Mouse (Mus musculus): ENCODE results near the gene Spdef. TPM values are rescaled to one million over a fixed set of nuclear protein-coding genes. Genes with fewer than 3 reads are reported as not detected.

The Spdef gene
- polyA plus RNA-seq, 2 experiments, result not detected

DNA sequence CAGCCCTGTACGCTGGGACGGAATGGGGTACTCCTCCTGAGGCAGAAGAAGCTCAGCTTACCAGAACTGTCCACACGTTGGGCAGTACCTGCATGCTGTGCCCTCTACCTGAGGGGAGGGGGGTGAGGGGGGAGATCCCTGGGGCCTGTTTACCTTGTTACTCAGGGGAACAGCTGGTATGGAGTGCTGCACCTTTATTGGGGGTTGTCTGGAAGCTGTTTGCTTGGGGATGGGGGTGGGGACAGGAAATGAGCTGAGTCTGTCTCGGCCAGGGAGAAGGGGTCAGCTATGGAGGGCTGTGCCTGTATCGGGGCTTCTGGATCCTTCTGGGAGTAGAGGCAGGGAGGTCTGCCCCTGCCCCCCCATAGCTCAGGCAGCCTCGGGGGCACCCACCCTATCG is 2.2 kb downstream of the Spdef start:
- TF ChIP-seq CTCF (IDR thresholded peaks at IDR 0.05; ENCODE audit: low read depth), result no peak
- TF ChIP-seq EP300 (IDR thresholded peaks at IDR 0.05; ENCODE audit: low read depth), result no peak
- no peak overlapping the region for H3K9ac ChIP-seq (replicated peaks)
- no peaks in the 10 kb centered on the region for H3K4me1 ChIP-seq (replicated peaks; ENCODE audit: control insufficient read depth in 2 of 2, insufficient read depth in 2 of 2, low read length in 1 of 2)
- ATAC-seq (ENCODE audit: insufficient read depth) (no peak), DNase-seq (ENCODE audit: low read depth in 3 of 3, low spot score in 3 of 3) (no peak)
- H3K4me2 ChIP-seq (ENCODE audit: low read depth), result no peak overlapping the region
- no peak overlapping the region for H3K27ac ChIP-seq
- no peak overlapping the region for H3K4me3 ChIP-seq (ENCODE audit: insufficient read depth in 1 of 2, low read depth in 2 of 2, low read length in 2 of 2)
- no peaks in the 10 kb centered on the region for H3K9me3 ChIP-seq (ENCODE audit: control insufficient read depth, low read length)
- H3K27me3 ChIP-seq (ENCODE audit: control insufficient read depth, insufficient read depth, low read length), result no peaks in the 10 kb centered on the region; the same call in 1 of the 2 replicates
- H3K36me3 ChIP-seq (replicated peaks; ENCODE audit: control insufficient read depth, insufficient read depth, low read depth), result no peaks in the 10 kb centered on the region
- 36% methylated on average over 7 of the region's 7 CpGs for WGBS (ENCODE audit: insufficient replicate concordance)

DNA sequence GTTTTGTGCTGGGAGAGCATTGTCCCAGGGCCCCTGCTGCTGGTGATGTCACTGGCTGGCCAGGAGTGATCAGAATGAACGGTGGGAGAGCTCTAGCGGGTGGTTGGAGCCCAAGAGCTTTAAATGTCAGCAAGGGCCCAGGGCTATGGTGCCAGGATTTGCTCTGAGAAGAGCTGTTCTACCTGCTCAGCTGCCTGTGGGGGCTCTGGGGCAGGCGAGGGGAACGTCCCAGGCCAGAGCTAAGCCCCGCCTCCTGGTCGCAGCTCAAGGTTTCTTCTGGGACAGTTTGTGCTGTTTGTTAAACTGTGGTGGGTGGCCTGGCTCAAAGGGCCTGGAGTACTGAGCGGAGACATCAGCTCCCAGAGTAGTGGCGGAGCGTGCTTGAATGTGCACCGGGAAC is 3.3 kb downstream of the Spdef start:
- Histone ChIP-seq H3K4me2 (ENCODE audit: low read depth) (no peak overlapping the region), H3K27me3 (ENCODE audit: control insufficient read depth, insufficient read depth, low read length) (no peaks in the 10 kb centered on the region; the same call in 1 of the 2 replicates)

DNA sequence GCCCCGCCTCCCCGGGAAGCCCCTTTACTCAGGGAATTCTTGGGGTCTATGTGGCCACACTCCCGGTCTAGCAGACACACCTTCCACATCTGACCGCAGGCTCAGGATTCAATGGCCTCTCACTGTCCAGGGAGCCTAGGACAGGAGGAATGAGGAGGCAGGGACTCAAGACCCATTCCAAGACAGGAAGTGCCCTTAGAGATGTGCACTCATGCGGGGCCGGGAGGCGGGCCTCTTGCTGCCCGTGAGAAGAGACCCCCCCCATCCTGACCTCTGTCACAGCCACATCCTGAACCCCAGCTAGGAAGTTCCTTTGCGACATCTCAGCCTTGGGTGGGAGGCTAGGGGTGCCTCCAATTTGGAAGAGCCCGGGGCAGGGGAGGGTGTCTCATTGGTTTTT is 3.7 kb downstream of the Spdef start:
- Histone ChIP-seq H3K9ac (replicated peaks) (no peak overlapping the region), H3K36me3 (replicated peaks; ENCODE audit: control insufficient read depth, insufficient read depth, low read depth) (no peaks in the 10 kb centered on the region), H3K4me1 (replicated peaks; ENCODE audit: control insufficient read depth in 2 of 2, insufficient read depth in 2 of 2, low read length in 1 of 2) (no peaks in the 10 kb centered on the region), H3K4me3 (ENCODE audit: insufficient read depth in 1 of 2, low read depth in 2 of 2, low read length in 2 of 2) (no peak overlapping the region), H3K27ac (no peak overlapping the region), H3K27me3 (ENCODE audit: control insufficient read depth, insufficient read depth, low read length) (no peaks in the 10 kb centered on the region; the same call in 1 of the 2 replicates), H3K9me3 (ENCODE audit: control insufficient read depth, low read length) (no peaks in the 10 kb centered on the region), H3K4me2 (ENCODE audit: low read depth) (no peak overlapping the region)
- WGBS (ENCODE audit: insufficient replicate concordance), result 19% methylated on average over 10 of the region's 10 CpGs
- DNase-seq (ENCODE audit: low read depth in 3 of 3, low spot score in 3 of 3) (no peak), ATAC-seq (ENCODE audit: insufficient read depth) (no peak)
- TF ChIP-seq EP300 (IDR thresholded peaks at IDR 0.05; ENCODE audit: low read depth), result no peak
- TF ChIP-seq CTCF (IDR thresholded peaks at IDR 0.05; ENCODE audit: low read depth), result no peak

More for the DNA sequence above, 3.3 kb downstream of the Spdef start:
- H3K4me3 ChIP-seq (ENCODE audit: insufficient read depth in 1 of 2, low read depth in 2 of 2, low read length in 2 of 2), result no peak overlapping the region
- no peaks in the 10 kb centered on the region for H3K4me1 ChIP-seq (replicated peaks; ENCODE audit: control insufficient read depth in 2 of 2, insufficient read depth in 2 of 2, low read length in 1 of 2)
- WGBS (ENCODE audit: insufficient replicate concordance), result 19% methylated on average over 10 of the region's 10 CpGs
- DNase-seq (ENCODE audit: low read depth in 3 of 3, low spot score in 3 of 3), result no peak
- no peak for ATAC-seq (ENCODE audit: insufficient read depth)
- H3K9ac ChIP-seq (replicated peaks), result no peak overlapping the region
- H3K9me3 ChIP-seq (ENCODE audit: control insufficient read depth, low read length), result no peaks in the 10 kb centered on the region
- H3K36me3 ChIP-seq (replicated peaks; ENCODE audit: control insufficient read depth, insufficient read depth, low read depth), result no peaks in the 10 kb centered on the region
- TF ChIP-seq EP300 (IDR thresholded peaks at IDR 0.05; ENCODE audit: low read depth) (no peak), CTCF (IDR thresholded peaks at IDR 0.05; ENCODE audit: low read depth) (no peak)
- no peak overlapping the region for H3K27ac ChIP-seq

DNA sequence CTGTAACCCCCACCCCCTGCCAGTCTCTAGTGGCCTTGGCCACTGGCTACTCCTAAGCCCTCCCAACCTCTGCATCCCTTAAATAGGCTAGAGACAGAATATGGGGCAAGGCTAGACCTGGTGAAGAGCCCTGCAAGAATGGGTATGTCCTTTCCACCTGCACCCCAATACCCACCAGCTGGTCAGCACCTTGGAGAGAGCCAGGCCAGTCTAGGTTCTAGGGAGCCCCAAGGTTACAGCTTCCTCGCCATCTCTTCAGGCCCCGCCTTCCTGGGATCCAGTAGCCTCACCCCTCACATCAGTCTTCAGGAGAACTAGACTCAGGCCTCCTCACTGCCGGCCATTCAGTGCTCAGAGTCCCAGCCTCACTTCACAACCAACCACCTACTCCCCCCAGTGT is 4.4 kb downstream of the Spdef start:
- no peaks in the 10 kb centered on the region for H3K36me3 ChIP-seq (replicated peaks; ENCODE audit: control insufficient read depth, insufficient read depth, low read depth)
- ATAC-seq (ENCODE audit: insufficient read depth), result no peak
- H3K27me3 ChIP-seq (ENCODE audit: control insufficient read depth, insufficient read depth, low read length), result no peaks in the 10 kb centered on the region; the same call in 1 of the 2 replicates
- DNase-seq (ENCODE audit: low read depth in 3 of 3, low spot score in 3 of 3), result no peak
- H3K27ac ChIP-seq, result no peak overlapping the region
- no peaks in the 10 kb centered on the region for H3K4me1 ChIP-seq (replicated peaks; ENCODE audit: control insufficient read depth in 2 of 2, insufficient read depth in 2 of 2, low read length in 1 of 2)
- TF ChIP-seq CTCF (IDR thresholded peaks at IDR 0.05; ENCODE audit: low read depth), result no peak
- no peak for TF ChIP-seq EP300 (IDR thresholded peaks at IDR 0.05; ENCODE audit: low read depth)
- H3K4me2 ChIP-seq (ENCODE audit: low read depth), result no peak overlapping the region
- WGBS (ENCODE audit: insufficient replicate concordance), result 8% methylated on average over 3 of the region's 3 CpGs
- no peak overlapping the region for H3K9ac ChIP-seq (replicated peaks)
- no peak overlapping the region for H3K4me3 ChIP-seq (ENCODE audit: insufficient read depth in 1 of 2, low read depth in 2 of 2, low read length in 2 of 2)
- no peaks in the 10 kb centered on the region for H3K9me3 ChIP-seq (ENCODE audit: control insufficient read depth, low read length)

DNA sequence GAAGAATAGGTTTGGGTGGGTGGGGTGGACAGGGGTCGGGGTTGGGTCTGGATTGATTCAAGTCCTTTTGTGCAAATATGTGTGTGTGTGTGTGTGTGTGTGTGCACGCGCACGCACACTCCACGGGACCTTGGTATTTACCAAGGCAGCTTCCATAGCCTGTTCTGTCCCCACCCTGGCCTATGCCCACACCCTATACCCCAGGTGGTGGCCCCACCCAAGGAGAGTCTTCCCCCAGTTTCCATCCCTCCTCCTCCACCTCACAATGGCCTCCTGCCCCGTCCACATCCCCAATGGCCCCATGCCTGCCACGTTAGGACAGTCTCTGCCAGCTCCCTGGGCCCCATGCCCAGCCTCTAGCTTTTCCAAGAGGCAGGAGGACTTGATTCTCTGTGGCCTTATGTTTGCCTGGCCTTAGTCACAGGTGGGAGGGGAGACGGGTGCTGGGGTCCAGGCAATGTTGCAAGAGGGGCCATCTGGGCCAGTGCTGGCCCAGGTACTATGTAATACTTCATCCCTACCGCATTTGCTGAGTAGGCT is 7.6 kb downstream of the Spdef start:
- Histone ChIP-seq H3K9ac (replicated peaks) (no peak overlapping the region), H3K9me3 (ENCODE audit: control insufficient read depth, low read length) (no peaks in the 10 kb centered on the region), H3K27me3 (ENCODE audit: control insufficient read depth, insufficient read depth, low read length) (no peaks in the 10 kb centered on the region; the same call in 1 of the 2 replicates), H3K4me1 (replicated peaks; ENCODE audit: control insufficient read depth in 2 of 2, insufficient read depth in 2 of 2, low read length in 1 of 2) (no peaks in the 10 kb centered on the region), H3K27ac (no peak overlapping the region), H3K36me3 (replicated peaks; ENCODE audit: control insufficient read depth, insufficient read depth, low read depth) (no peaks in the 10 kb centered on the region), H3K4me2 (ENCODE audit: low read depth) (no peak overlapping the region), H3K4me3 (ENCODE audit: insufficient read depth in 1 of 2, low read depth in 2 of 2, low read length in 2 of 2) (no peak overlapping the region)
- DNase-seq (ENCODE audit: low read depth in 3 of 3, low spot score in 3 of 3), result no peak
- ATAC-seq (ENCODE audit: insufficient read depth), result no peak
- WGBS (ENCODE audit: insufficient replicate concordance), result 68% methylated on average over 9 of the region's 9 CpGs
- TF ChIP-seq EP300 (IDR thresholded peaks at IDR 0.05; ENCODE audit: low read depth) (no peak), CTCF (IDR thresholded peaks at IDR 0.05; ENCODE audit: low read depth) (no peak)

All from liver, embryonic 14.5 days (tissue).